Mouse (Mus musculus) right cerebral cortex, adult 18-20 months (tissue): Measurements from ENCODE around the gene Cdh12.
"Not testable (repeated sequence)": the region's sequence is repeated elsewhere in the genome, so short reads cannot be mapped to it uniquely, and the experiment has no call there.

Experiments used
- DNase-seq: peaks from one replicate; pipeline ENCODE4 v3.0.0; 2022; ENCODE audit warnings: mixed read lengths

The Cdh12 gene

GRCm38 (mm10) chr15:21109889-21110500 lies 660.9 kb downstream of the Cdh12 start:
- DNase-seq = no peak

GRCm38 (mm10) chr15:21110874-21111603 lies 662.0 kb downstream of the Cdh12 start:
- DNase-seq = peak; percentile 23

DNA sequence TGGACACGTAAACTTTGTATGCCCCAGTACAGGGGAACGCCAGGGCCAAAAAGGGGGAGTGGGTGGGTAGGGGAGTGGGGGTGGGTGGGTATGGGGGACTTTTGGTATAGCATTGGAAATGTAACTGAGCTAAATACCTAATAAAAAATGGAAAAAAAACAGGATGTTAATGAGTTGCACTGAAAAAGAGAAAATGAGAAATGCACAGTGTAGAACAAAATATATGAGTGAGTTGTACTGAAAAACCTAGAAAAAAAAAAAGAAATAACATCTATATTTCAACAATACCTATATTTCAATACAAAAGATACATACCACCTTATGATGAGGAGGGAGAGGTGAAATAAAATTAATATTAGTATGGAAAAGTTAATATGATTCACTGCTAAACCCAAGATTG lies 665.7 kb downstream of the Cdh12 start:
- DNase-seq = not testable (repeated sequence)

DNA sequence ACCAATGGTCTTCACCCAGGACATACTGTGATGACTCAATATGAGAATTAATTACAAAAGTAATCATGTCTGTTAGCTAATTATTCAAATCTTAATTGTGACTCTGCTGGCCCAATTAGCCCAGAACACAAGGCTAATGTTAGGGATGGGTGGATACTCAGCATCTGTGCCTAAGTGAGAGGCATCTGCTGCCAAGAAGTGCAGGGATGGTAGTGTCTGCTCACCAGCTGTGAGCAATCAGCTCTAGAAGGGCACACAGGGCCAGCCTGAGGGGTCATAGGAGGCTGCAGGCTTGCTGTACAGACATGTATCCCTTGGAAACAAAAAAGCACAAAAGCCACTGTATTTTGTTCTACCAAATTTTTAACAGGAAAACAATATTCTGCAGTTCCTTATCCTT lies 681.6 kb downstream of the Cdh12 start:
- DNase-seq = no peak

DNA sequence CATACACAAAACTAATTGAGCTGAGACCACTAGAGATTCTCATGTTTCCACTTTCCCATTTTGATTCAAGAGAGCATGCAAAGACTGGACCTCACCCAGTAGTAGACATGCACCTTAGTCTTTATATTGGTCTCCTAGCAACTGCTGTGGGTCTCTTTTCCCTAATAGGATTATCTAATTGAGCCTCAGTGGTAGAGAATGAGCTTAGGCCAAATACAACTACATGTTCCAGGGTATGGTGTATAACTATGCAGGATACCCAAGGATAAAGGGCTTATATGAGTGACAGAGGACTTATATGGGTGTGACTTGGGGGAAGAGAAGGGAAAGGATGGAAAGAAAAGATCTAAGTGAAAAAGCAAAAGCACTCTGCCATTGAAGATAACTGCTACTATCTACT lies 683.9 kb downstream of the Cdh12 start:
- DNase-seq = no peak

DNA sequence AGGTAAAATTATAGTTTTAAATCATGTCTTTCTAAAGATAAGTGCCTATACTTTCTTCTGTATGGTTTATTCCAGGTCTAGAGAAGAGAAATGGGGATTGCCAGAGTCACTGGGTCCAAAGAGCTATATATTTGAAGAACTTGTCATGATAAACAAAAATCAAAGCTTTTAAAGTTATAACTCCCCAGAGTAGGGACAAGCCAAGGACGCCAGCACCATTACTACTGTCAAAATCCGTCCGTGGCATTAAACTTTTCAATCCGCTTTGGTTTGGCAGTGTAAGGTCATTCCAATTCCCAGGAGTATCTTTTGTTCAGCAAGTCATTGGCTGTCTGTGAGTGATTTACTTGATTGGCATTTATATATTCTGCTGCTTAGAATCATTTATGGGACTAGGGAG lies 697.8 kb downstream of the Cdh12 start:
- DNase-seq = no peak

DNA sequence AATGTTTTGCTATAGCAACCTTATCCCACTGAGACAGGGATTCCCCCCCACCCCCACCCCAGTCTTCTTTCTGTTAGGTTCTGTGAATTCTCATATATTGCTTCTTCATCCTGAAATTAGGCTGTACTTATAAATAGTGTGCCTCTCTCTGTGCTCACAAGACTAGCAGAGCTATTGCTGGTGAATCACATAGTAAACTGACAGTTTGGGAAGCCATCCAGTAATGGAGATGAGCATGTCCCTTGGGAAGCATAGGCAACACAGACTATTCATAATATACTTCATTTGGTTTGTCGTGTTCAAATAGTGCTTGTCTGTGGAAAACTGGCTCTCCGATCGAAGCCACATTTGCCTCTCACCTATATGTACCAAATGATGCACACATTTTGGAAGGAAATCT lies 704.5 kb downstream of the Cdh12 start:
- DNase-seq = peak; percentile 13

- peak; percentile 3 for DNase-seq
Measured at GRCm38 (mm10) chr15:21179727-21180126, 730.7 kb downstream of the Cdh12 start.

GRCm38 (mm10) chr15:21180191-21180590 lies 731.1 kb downstream of the Cdh12 start:
- peak; percentile 12 for DNase-seq

DNA sequence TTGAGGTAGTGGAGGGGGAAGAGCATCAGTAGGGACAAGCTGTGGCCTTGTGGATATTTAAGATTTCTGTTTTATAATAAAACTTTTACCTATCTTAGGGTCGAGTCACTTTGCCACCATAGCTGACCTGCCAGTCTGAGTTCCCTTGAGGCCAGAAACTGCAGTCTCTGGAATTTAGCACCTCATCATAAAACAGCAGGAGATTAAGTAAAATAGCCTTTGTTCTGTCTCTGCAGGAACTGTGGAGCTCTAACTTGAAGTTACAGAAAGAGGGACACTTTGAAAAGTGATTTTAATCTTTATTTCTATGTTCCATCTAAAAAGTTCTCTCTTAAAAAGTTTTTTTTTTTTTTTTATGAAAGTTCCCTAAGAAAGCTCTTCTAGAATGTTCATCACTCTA lies 736.7 kb downstream of the Cdh12 start:
- no peak for DNase-seq

DNA sequence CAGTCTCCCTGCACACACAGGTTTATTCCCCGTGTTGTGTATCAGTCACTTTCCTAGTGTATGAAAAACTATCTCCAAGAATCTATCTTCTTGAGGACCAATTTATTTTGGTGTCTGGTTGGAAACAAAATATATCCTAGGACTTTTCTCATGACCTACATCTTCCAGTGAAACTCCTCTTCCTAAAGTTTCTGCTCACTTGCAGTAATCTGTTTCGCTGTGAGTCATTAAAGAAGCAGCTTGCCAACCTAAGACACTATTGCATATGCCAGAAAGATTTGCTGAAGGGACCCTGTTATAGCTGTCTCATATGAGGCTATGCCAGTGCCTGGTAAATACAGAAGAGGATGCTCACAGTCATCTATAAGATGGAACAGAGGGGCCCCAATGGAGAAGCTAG lies 761.0 kb downstream of the Cdh12 start:
- DNase-seq = peak; percentile 17

DNA sequence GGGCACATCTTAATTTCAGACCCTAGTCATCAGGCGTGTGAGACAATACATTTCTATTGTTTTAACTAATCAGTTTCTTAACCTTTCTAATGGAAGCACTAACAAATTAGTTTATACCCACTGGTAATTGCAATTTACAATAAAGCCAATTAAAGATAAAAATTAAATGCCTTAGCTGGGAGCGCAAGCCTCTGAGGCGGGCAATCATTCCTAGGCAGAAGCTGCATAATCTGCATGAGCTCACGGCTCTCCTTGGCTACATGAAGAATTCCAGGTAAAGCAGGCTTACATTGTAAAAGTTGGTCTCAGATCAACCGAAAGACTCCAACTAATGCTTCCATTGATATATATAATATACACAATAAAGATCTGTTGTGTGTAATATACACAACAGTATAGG lies 773.9 kb downstream of the Cdh12 start:
- no peak for DNase-seq

- DNase-seq = no peak
Measured at GRCm38 (mm10) chr15:21261318-21261717, 812.3 kb downstream of the Cdh12 start.

- no peak for DNase-seq
Measured at GRCm38 (mm10) chr15:21269856-21270255, 820.8 kb downstream of the Cdh12 start.

DNA sequence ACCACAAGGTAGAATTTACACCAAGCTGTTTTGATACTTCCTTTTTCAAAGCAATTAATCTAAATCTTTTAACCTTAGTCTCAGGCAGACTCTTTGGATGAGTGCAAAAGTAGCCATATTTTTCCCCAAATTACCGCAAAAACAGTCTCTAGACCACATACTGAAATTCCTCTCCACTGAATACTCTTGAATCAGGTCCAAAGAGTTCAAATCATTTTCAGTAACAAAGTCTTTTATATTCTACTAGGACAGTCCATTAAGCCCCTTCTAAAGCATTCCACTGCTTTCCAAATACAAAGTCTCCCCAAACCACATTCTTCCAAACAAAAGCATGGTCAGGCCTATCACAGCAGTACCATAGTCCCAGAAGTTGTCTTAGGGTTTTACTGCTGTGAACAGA lies 848.0 kb downstream of the Cdh12 start:
- no peak for DNase-seq

GRCm38 (mm10) chr15:21315457-21315856 lies 866.4 kb downstream of the Cdh12 start:
- DNase-seq = no peak

DNA sequence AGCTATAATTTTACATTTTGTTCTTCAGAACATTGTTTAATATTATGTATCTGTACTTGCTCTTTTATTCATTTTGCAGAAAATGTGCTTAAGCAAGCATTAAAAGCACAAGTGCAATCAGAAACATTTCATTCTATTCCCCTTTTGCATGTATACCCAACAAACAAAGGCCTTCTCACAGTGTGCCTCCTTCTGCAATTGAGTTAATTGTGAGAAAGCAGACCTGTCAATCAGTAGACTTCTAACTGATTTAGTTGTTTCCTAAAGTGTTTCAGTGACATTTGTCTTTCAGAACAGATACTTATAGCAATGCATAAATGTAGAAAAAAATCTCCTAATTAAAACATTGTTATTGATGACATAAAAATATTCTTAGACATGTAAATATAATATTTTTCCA lies 894.8 kb downstream of the Cdh12 start:
- no peak for DNase-seq

GRCm38 (mm10) chr15:21344323-21344722 lies 895.3 kb downstream of the Cdh12 start:
- no peak for DNase-seq

GRCm38 (mm10) chr15:21344749-21345148 lies 895.7 kb downstream of the Cdh12 start:
- no peak for DNase-seq

GRCm38 (mm10) chr15:21355356-21356101 lies 906.5 kb downstream of the Cdh12 start:
- DNase-seq = peak; percentile 20

GRCm38 (mm10) chr15:21366366-21366765 lies 917.3 kb downstream of the Cdh12 start:
- DNase-seq = no peak

DNA sequence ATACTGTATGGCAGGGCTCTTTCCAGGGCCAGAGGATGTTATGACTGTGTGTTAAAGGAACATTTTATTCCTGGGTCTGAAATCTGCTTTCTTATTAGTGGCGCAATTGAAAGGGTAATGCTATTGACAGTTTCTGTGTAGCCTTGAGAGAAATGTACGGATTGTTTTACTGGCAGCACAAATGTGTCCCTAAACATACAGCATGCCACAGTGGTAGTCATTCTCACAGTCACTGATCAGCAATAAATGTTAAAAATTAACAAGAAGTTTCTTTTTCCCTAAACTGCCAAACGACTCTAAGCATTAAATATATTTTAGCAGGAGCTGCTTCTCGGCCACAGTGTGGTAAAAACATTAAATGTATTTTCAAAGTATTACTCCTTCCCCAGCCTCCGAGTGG lies 926.4 kb downstream of the Cdh12 start:
- no peak for DNase-seq

DNA sequence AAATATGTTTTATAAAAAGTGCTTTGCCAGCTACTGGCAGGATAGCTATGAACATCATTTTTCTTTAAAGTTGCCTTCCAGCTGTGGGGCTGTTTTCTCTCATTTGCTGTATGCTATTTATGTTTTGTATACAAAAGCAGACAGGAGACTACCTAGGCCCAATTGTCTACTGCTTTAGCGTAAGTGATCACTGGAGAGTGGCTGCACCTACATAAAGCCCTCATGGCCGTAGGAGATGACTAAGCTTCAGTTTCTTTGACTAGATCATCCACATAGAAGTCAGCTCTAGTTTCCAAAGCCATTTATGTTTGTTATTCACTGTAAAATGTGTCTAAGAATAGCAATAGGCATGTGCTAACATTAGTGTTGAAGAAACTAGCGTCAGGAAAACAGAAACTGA lies 926.8 kb downstream of the Cdh12 start:
- DNase-seq = no peak

DNA sequence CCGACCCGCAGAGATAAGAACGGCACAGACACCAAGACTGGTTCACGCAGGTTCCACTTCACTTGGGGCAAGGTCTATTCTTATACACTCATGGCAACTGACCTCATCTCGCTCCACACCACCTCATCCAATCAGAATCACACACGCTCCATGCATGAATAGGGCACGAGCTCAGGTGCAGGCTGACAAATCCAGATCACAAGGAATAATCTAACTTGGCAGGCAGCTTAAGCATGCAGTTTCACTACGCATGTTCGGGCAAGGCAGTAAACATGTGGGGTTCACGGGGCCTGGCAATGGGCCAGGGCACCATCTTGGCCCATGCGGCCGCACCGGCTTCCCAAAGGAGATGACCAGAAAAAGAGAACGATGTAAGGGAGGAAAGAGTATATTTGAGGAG lies 942.4 kb downstream of the Cdh12 start:
- DNase-seq = not testable (repeated sequence)
